Mouse (Mus musculus) thymus, postnatal 0 days (tissue): ENCODE results near the gene Mepe. TPM values are rescaled to one million over a fixed set of nuclear protein-coding genes. Genes with fewer than 3 reads are reported as not detected.
A peak's percentile ranks its signal among the peaks of the same experiment; 100 is the strongest.

ENCODE experiments used
- DNase-seq: peaks from one replicate; pipeline ENCODE4 v3.0.0-alpha.2; 2015; ENCODE audit warnings: low spot score
- polyA plus RNA-seq: library from polyadenylated mRNA; unstranded; fragments of >200 nt; fragmentation: Nextera tagmentation; extraction: Ambion mirVana; gene quantifications from 2 replicates; pipeline ENCODE4 v1.2.1, GENCODE M21; 2015

Gene Mepe
- polyA plus RNA-seq = not detected in 2 replicates

DNA sequence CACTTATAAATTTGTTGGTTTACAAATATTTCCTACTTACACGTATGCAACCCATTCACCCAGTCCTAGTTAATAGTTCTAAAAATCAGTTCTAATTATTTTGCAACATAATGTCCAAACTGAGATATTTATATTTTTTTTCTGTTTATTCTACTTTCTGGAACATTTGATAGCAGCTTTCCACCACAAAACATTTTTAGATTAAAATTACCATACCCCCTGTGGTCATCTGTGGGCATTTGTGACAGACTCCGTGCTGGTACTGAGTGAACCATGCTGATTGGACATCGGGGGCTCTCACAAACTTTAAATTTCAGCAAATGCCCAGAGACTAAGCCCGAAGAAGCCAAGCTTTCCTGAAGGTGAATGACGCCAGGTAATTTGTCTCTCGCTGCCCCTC, at the start of gene Mepe:
Mepe (plus strand) TSS at position 301 of the 400 bp plus-strand sequence.
- no peak for DNase-seq

DNA sequence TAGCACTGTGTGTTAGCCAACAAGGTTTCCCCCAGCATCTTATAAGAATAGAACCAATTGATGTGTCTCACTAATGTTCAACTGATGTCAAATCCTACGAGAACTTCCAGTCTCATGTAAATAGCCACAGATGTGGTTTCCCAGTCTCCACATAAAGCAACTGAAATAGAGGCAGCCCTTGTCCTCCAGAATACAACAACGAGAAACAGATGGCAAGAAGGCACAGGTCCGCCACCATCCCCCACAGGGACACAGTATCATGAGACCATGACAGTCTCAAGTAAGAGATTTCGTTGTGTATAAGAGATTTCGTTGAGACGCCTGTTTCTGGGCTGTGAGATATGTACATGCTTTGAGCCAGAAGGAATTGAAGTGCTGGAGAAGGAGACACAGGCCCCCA, 30.9 kb upstream of the Mepe start:
- DNase-seq = no peak

DNA sequence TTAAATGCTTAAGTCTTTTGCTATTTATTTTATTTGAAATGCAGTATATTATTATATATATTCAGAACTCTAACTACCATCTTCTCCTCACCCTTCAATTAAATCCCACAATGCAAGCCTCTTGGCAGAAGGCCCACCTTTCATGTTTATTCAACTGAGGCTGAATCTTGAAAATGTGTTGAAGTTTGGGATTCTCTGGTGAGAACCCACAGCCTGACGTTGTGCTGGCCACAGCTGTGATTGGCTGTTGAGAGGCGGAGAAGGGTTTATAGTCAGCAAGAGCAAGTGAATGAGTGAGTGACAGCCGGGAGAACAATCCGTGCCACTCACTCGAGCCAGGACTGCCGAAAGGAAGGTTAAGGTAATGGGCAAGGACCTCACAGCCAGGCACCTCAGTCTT, 26.1 kb upstream of the Mepe start, which contains the start of gene Ibsp:
Ibsp (plus strand) TSS at position 178 of the 400 bp plus-strand sequence.
- no peak for DNase-seq

DNA sequence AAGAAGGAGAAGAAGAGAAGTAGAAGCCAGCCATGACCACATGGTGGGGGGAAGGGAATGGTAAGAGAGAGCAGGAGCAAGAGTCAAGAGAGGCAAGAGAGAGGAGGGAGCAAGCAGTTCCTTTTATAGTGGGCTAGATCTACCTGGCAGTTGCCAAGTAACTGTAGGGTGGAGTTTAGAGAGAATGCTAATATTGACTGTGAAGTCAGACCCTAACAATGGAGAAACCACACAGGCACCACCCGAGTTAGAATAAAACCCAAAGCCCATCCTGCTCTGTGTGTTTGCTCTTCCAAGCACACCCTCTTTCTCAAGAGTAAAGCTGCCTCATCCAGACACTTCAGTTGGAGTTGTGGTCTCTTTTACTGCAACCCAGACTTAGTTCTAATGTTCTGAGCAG, 11.1 kb upstream of the Mepe start:
- DNase-seq = no peak

DNA sequence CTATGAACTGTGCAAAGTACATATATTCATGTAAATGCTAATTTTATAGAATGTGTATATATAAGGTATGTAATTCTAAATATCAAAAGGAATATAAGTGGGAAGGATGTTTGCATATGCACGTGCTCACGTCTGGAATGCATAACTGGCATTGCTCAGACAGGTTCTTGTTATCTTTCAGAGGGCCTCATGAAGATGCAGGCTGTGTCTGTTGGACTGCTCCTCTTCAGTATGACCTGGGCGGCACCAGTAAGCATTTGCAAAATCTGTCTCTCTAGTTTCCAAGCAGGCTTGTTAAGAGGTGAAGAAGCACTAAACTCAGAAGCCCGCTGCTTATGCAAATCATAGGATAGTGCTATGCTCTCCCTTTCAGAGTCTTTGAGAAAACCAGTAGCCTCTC, 1.8 kb downstream of the Mepe start:
- no peak for DNase-seq

DNA sequence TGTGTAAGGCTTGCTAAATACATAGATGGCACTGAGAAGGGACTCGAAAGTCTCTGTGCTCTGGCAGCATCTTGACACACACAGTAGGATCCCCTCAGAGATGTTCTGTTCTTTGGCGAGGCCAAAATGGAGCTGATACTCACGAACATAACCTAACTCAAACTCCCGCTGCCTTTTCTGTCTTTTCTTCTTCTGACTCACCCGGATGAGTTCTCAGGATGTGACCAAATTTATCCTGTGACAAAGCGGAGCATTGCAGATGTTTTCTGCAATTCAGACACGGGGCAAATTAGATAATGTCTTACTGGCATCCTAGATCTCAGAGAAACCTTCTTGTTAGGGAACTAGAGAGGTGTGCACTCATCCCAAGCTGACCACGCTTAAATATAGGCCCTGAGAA, 2.3 kb downstream of the Mepe start:
- no peak for DNase-seq

DNA sequence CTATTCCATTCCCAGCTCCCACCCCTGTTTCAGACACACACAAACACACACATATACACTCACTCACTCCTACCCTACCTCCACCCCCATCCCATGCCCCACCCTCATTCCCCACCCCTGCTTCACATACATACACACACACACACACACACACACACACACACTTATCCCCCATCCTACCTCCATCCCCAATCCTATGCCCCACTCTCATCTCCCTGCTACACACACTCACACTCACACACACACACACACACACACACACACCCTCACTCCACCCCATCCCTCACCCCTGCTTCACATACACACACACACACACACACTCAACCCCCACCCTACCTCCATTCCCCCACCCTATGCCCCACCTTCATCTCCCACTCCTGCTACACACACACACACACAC, 2.7 kb downstream of the Mepe start:
- no peak for DNase-seq

DNA sequence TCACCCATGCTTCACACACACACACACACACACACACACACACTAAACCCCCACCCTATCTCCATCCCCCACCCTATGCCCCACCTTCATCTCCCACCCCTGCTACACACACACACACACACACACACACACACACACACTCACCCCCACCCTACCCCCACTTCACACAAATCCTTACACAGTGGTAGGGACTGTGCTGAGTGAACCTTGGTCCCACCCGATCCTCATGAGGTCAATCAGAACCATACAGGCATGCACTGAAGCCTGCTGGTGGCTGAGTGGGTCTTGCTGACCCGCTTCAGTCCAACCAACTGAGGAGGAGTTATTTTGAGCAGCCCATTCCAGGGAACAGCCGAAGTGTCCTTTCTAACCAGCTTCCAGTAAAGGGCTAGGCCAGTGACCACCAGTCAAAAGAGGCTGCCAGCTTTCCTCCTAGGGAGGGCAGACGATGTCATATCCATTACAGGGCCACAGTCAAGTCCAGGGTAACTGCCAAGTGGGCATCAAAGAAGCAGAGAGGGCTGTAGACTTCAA, 3.3 kb downstream of the Mepe start:
- DNase-seq = no peak

DNA sequence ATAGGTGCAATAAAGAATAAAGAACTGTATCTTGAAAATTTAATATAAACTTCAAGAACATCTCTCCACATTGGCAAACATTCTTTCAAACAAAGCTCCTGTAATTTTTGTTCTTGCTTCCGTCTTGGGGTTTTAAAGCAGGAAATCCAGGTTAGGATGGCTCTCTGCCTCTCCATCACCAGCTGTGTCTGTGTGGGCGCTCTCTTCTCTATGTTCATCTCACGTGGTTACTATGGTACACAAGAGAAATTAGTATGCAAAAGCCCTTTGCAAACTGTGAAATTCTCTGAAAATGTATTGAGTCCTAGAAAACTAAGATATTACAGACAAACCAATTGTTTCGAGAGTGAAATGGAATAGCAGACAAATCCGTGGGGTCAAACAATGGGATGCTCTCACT, 4.3 kb downstream of the Mepe start:
- DNase-seq = no peak

DNA sequence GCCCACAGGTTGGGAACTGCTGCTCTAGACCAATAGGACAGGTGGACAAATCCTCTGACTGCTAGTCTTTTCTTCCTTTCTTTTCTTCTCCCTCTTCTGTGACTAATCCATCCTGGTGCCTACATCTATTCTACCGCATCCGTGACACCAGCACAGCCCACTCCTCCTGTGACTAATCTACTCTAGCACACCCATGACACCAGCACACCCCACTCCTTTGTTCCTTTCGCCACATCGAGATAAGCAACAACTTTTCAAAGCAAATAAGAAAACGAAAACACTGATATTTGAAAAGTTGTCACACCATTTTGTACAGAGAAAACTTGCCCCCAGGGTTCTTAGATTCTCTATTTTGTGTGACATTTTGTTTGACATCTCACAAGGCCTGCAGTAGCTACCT, 5.0 kb downstream of the Mepe start:
- no peak for DNase-seq

DNA sequence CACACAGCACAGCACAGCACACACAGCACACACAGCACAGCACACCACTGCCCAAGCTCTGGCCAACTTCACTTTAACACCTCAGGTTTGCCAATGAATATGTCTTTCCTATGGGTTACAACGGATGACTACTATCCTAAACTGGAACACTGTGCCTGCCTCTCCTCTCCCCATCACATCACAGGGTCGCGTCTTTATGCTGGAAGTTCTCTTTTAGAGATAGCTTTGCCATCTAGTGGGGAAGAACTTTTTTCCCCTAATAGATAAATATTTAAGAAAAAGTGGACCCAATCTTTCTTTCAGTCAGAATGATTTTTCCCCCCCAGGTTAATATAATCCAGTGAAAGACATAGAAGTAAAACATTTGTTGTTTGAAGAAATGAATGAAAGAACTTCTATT, 7.2 kb downstream of the Mepe start:
- no peak for DNase-seq

DNA sequence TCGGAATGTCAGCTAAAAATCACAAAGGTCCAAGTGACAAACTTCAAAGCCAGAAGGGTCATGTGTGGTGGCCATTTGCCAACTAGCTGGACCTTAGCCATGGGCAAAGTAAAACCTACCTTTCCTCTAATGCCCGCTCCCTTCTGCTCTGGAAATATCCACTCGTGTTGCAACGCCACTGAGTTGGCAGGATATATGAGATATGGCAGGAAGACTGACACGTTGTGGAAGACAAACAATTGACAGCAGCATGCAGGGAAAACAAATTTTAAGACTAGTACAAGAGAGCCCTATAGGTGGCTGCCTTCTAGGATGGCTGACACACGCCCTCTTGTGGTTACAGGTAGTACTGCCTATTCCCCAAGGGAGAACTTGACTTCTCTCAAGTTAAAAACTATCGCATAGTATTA, 8.1 kb downstream of the Mepe start:
- peak; percentile 23 for DNase-seq

DNA sequence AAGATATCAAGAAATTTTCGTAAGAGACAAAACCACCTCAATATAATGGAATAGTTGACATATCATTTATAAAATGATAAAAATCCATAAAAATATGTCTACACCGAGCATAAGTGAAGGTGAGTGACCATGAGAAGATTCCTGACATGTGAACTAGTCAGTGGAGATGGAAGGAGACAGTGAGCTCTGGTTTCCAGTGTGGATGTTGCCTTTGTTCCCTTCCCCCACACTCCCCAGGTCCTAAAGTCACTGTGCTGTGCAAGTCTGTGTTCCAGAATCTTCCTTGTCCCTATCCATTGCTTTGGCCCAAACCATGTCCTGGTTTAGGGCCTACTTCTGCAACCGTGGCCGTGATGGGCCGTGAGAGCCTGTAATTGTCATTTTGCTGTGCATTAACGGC, 8.5 kb downstream of the Mepe start:
- no peak for DNase-seq

DNA sequence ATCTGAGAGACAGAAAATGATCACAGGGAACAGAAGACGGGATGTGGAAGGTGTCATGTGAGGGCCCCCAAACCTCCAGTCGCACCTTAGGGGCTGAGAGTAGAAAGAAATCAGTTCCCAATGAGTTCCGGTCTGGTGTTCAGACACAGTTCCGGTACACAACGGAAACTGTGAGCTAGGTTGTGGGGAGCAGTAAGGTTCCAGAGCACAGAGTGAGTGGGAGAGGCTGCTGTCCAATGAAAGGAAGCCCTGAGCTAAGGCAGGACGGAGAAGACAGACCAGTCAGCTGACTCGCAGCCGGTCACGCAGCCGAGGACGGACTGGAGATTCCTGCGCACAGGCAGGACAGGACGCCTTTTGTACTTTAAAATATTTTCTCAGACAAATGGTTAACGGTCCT, 9.4 kb downstream of the Mepe start:
- no peak for DNase-seq

DNA sequence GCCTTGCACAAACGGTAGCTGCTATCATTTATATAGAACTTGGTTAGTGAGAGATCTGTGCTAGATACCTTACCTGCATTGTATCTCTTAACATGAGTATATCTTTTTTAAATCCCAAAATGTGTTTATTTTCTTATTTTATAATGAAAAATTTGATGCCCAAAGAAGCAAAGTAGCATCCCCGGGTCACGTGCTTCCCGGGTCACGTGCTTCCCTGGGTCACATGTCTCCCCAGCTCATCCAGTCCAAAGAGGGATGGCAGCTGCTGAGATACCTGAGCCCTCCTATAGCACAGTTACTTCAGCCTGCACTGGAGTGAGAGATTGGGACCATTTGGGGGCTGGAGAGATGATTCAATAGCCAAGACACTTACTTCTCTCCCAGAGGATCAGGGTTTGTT, 10.8 kb downstream of the Mepe start:
- no peak for DNase-seq

DNA sequence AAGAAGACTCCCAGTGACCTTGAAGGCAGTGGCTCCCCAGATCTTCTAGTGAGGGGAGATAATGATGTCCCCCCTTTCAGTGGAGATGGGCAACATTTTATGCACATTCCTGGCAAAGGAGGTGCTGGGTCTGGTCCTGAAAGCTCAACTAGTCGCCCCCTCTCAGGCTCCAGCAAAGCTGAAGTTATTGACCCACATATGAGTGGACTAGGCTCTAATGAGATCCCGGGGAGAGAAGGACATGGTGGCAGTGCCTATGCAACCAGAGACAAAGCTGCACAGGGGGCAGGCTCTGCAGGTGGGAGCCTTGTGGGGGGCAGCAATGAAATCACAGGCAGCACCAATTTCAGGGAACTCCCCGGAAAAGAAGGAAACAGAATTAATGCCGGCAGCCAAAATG, 12.4 kb downstream of the Mepe start:
- DNase-seq = no peak

DNA sequence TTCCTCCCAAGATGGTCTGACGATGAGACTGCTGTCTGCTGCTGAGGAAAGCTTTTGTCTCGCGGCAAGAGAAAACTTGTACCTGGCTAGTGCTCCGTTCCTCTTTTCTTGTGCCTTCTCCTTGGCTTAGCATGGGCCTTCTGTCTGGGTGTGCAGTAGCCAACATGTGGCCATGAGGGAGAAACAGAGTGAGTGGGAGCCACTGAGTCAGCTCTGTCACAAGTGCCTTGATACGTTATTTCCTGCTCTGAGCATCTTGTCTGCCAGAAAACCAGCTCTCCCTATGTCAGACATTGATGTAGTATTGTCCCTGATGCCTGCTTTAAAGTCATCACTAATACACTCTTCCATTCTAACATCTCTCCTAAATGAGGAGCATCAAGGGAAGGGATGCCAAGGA, 13.9 kb downstream of the Mepe start:
- DNase-seq = no peak

DNA sequence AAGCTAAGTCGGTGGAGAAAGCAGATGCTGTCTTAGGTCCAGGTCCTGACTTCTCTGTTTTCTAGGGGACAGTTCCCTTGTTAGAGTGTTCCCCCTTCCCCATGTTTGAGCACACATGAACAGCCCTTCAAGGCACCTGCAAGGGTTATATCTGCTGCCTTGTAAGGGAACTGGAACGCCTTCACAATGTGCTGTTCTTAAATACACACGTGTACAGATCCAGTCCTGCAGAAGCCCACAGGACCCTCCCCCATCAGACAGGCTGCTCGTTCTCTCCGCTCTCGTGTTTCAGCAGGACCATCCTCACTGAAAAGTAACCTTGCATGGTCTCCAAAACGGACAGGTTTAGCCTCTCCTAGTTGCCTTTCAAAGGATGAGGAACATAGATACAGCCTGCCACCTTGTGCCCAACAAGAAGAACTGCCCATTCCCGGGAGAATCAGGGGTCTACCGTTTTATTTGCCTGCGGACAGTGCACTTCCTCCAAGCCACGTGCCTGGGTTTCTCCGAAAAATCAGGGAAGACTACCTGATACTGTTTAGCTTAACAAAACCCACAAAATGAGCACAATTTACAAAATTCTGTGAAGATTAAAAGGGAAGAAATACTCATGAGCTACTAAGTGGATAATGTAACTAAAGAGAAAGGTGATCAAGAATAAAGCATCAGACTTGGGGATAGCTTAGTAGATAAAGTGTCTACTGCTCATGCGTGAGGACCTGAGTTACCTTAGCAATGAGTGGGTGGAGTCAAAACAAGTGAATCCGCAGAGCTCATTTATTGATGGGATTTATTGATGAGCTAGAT, 14.8 kb downstream of the Mepe start:
- DNase-seq = no peak

DNA sequence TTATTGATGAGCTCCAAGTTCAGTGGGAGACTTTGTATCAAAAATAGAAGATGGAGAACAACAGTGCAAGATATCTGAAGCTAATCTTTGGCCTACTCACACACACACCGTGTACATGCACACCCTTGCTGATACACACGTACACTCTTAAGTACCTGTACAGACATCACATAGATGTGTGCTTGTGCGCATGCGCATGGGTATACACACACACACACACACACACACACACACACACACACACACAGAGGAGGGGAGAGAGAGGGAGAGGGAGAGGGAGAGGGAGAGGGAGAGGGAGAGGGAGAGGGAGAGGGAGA, 15.3 kb downstream of the Mepe start:
- DNase-seq = no peak

DNA sequence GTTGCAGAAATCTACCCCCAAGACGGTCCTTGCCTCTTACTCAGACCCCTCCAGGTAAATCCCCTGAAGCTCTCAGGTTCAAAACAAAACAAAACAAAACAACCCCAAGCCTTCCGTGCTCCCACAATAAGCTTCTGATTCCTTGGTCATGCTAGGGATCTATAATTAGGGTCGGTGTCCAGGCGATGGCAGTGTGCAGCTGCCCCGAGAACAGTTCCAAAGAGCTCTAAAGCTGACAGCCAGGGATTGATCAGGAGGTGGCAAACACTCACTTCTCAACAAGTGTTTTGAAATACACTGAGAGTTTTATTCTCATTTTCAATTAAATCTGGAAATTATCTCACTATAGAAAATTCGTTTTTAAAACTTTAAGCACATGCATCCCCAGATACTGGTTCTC, 17.8 kb downstream of the Mepe start:
- no peak for DNase-seq

DNA sequence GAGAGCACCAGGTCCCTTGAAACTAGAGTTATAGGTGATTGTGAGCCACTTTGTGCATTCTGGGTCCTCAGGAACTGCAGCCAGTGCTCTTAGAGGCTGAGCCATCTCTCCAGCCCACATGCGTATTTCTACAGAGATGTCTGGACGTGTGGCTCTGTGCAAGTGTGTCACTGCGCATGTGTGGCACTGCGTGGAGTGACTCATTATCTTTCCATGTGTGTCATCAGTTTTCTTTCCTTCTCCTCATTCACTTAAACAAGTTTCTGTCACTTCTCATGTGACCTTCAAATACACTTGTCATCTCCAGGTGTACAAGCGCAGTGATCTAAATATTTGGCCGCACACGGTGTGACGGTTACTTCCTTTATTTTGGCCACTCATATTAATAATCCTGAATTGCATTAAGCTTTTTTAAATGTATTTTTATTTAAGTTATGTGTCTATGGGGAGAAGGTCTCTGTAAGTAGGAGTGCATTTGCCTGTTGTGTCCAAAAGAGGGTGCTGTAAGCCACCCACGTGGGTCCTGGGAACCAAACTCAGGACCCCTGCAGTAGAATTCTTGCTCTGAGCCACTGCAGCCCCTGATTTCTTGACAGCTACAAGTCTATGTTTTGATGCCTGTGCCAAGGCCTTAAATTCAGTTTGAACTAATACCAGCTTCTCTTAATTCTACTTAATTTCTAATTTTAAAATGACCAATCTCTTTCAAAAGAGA, 19.6 kb downstream of the Mepe start:
- no peak for DNase-seq

DNA sequence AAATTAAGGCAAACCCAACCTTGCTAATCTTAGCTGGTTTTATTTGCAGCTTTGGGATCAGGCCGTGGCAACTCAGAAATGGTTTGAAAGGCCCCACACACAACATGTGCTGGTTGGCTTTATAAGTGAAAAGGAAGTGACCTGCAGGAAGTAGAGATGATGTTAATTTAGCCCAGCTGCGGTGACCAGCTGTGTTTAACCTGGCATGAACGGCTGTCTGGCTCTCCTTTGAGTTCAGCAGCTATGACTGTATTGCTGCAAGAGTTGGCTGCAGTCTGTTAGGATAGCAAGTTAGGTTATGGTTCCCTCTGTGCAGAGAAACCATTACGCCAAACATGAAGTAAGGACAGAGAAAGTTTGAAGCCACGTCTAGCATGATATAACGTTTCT, 20.1 kb downstream of the Mepe start:
- no peak for DNase-seq

DNA sequence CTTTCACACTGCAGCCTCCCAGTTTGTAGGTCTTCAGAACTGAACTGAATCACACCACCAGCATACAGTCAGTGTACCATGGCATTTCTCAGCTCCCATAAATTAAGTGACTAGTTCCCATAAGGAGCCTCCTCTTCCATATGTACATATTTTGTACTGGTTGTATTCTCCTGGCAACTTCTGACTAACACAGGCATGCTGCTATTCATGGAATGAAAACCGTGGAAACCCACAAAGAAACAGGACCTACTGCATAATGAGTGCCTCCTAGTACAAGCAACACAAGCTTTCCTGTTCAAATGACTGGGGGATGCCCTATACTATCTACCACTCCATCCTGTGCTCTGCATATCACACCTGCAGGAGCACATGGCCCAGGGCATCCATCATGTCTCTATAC, 25.9 kb downstream of the Mepe start:
- DNase-seq = no peak
